Mouse (Mus musculus) leukemia stem cell, adult 10-12 weeks (primary cell): ENCODE data around the gene Ugt1a9. TPM values are rescaled to one million over a fixed set of nuclear protein-coding genes. Genes with fewer than 3 reads are reported as not detected.

Experiments
- polyA plus RNA-seq: library from polyadenylated mRNA; stranded (reverse); fragments of >175 nt; gene quantifications from 2 replicates; pipeline ENCODE4 v1.2.3, GENCODE M21; 2012; ENCODE audit warnings: low replicate concordance

The Ugt1a9 gene
- polyA plus RNA-seq, result not detected in 2 replicates

DNA sequence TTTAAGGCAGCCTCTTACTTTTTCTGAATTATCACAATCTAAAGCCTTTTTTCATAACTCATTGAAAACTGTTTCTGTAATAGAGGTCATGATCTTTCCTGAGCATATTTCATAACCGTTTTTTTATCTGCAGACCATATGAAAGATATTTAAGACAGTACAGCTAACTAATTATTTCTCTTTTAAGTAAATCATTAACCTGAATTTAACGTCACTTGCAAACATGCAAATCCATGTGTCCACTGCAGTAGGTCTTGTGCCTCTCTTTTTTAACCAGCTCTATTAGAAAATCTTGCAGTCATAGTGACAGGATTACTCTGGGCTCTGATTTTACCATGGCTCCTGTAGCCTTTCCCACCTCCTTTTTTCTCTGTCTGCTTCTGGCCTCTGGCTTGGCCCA lies at the start of gene Ugt1a9:
TSS of gene Ugt1a9 (plus strand) at position 306 of the 400 bp plus-strand sequence.

DNA sequence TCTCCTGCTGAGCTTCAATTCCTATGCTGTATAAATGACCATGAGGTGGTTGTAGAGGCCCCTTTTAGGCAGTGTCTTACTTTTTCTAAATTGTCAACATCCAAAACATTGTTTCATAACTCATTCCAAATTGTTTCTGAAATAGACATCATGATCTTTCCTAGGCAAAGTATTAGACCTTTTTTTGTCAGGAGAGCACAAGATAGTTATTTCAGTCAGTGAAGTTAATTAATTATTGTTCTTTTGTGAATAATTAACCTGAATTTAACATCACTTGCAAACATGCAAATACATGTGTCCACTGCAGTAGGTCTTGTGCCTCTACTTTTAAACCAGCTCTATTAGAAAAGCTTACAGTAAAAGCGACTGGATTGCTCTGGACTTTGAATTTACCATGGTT lies 15.5 kb upstream of the Ugt1a9 start, which contains the start of gene Ugt1a10:
TSS of gene Ugt1a10 (plus strand) at position 301 of the 400 bp plus-strand sequence.

DNA sequence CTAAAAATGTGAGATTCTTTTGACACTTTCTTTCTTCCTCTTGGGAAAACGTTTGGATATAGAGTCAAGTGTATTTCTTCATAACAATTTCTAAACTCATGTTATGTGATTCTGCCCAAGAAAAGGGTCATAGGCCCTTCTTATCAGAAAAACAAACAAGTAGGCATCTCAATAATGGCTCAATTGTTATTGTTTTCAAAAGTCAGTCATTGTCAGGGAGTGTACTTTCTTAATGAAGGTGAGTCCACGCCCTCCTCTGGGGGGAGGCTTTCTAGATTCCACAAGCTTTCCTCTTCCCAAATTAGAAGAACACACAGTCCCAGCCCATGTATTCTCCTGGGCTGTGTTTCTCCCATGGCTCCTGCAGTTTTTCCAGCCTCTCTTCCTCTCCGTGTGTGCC lies 16.9 kb downstream of the Ugt1a9 start, which contains the start of gene Ugt1a8:
TSS of gene Ugt1a8 (plus strand) at position 301 of the 400 bp plus-strand sequence.

DNA sequence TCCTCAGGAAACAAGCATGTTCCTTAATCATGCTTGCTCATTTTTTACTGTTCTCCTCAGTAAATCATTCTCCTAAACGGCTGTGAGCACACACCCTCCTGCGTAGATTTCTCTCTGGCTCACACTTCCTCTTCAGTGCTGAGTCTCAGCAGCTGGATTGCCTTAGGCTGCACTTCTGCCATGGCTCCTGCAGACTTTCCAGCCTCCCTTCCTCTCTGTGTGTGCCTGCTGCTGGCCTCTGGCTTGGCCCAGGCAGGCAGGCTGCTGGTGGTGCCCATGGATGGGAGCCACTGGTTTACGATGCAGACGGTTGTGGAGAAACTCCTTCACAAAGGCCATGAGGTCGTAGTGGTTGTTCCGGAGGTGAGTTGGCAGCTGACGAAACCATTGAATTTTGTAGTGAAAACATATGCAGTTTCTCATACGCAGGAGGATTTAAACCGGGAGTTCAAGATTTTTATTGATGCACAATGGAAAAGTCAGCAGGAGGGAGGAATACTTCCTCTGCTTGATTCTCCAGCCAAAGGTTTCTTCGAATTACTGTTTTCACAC lies 24.4 kb downstream of the Ugt1a9 start, which contains the start of gene Ugt1a7c:
TSS of gene Ugt1a7c (plus strand) at position 122 of the 552 bp plus-strand sequence.

DNA sequence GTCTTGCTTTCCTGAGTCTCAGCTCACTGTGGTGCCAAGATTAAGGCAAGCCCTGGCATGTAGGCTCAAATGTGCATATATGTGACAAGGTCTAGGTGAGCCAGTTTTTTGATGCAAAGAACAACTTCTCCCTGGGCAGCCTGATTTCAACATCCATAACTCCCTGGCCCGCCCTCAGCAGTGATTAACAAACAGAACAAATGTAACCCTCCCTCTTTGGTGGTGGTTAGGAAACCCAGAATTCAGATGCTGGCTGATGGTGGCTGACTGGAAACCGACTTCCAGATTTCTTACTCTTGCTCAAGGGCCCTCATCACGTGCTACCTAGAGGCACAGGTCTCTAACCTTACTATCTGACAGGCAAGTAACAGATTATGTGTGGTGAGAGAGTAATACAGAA lies 32.4 kb downstream of the Ugt1a9 start, which contains the start of gene Ugt1a6b:
TSS of gene Ugt1a6b (plus strand) at position 234 of the 400 bp plus-strand sequence.

DNA sequence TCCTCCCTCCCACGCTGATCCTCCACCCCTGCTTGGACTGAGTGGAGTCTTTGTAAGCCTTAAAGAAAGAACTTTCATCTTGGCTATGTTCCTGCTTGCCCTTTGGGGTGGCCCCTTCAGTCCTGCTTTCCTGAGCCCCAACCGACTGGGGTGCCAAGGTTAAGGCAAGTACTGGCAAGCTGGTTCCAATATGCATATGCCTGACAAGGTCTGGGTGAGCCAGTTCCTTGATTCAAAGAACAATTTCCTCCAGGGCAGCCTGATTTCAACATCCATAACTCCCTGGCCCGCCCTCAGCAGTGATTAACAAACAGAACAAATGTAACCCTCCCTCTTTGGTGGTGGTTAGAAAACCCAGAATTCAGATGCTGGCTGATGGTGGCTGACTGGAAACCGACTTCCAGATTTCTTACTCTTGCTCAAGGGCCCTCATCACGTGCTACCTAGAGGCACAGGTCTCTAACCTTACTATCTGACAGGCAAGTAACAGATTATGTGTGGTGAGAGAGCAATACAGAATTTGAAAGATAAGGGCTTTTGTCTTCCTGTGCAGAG lies 63.9 kb downstream of the Ugt1a9 start, which contains the start of gene Ugt1a6a:
TSS of gene Ugt1a6a (plus strand) at position 353 of the 555 bp plus-strand sequence.

DNA sequence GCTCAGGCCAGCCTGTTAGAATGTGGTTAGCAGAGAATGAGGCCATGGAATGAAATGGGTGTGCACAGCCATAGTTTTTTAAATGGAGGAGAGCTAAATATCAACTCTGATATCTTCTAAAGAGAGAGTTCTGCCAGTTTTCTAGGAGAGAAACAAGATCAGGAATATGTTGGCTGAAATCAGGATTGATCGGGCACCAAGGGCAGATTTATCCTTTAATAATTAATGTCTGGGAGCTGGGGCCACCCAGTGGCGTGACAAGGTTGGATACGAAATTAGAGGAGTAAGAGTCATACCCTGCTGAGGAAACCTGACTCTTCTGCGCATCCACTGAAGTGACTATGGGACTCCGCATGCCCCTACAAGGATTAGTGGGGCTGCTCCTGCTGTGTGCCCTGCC lies 95.1 kb downstream of the Ugt1a9 start, which contains the start of gene Ugt1a5:
TSS of gene Ugt1a5 (plus strand) at position 302 of the 400 bp plus-strand sequence.

DNA sequence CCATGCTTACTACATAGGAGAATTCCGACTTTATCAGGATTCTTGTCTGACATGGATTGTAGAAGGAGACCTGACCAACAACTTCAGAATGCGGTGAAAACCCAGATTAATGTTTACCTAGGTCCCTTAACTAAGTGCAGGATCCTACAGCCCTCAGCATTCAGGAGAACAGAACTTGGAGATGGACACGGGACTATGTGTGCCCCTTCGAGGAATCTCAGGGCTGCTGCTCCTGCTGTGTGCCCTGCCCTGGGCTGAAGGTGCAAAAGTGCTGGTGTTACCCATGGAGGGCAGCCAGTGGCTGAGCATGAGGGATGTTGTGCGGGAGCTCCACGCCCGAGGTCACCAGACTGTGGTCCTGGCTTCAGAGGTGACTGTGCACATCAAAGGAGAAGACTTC lies 129.9 kb downstream of the Ugt1a9 start, which contains the start of gene Ugt1a2:
TSS of gene Ugt1a2 (plus strand) at position 146 of the 400 bp plus-strand sequence.

DNA sequence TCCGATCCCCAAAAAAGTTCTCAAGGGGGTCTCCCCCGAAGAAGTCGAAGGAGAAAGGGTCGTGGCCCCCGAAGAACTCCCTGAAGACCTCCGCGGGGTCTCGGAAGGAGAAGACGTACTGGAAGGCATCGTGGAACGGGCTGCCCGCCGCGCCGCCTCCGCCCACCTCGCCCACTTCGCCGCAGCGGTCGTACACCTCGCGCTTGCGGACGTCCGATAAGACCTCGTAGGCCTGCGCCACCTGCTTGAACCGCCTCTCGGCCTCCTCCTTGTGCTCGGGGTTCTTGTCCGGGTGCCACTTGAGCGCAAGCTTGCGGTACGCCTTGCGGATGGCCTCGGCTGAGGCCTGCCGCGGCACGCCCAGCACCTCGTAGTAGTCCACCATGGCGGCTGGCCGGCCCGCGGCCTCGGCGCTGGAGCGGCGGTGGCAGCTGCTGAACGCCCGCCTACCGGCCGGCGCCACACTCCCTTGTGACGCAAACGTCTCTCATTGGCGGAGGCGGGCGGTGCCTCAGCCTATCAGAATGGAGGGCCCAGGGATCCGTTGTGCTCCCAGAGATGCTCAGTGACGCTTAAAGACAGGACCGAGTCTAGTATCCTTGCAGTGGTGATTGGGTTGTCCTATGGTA lies 134.8 kb downstream of the Ugt1a9 start, which contains the start of gene Dnajb3:
TSS of gene Dnajb3 (minus strand) at position 489 of the 629 bp plus-strand sequence.

DNA sequence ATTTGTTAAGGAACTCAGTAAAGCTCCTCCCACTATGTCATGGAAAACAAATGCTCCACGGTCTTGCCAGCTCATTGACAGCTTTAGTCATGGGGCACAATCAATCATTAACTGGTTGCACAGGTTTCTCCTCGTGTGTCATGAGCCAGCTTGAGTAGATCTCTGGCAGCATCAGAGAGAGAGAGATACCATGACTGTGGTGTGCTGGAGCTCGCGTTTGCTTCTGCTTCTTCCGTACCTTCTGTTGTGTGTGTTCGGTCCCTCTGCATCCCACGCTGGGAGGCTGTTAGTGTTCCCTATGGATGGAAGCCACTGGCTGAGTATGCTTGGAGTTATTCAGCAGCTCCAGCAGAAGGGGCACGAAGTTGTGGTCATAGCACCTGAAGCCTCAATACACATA lies 141.2 kb downstream of the Ugt1a9 start, which contains the start of gene Ugt1a1:
TSS of gene Ugt1a1 (plus strand) at position 148 of the 400 bp plus-strand sequence.

DNA sequence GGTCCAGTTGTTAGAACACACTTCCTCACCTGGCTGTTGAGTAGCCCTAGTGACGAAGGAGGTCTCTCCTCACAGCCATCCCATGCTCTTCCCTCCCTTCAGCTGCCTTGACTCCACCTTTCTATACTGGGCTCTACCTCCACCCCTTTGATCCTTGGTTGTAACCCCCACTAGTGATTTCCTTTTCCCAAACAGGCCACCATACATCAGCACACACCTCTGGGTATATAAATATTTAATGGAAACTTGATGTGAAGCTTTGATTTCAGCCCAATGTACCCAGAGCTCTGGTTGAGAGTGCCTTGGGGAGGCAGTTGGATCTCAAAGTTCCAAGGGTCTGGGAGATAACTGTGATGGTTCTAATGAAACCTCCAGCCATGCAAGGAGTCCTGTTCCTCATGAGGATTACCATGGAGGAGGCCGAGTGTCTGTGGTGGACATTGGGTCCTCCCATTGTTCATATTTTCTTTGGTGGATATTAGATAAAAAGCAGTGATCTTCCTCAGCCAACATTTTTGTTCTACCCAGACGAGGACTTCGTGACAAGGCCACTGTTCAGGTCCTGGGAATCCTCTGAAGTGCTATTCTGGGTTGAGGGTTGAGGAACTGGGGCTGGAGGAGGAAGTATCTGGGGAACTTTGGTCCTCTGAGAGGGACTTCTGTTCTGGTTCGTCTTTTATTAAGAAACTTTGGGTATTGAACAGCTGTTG lies 156.2 kb downstream of the Ugt1a9 start, which contains the start of gene Mroh2a:
TSS of gene Mroh2a (plus strand) at position 317 of the 710 bp plus-strand sequence.

Other genes starting within 250 kb of the Ugt1a9 start
- gene Dgkd, start 217.5 kb upstream of the Ugt1a9 start, polyA plus RNA-seq, result 9.5 and 13.2 TPM in 2 replicates
- 0.35 and 0.73 TPM in 2 replicates for gene Usp40, start 62.2 kb upstream of the Ugt1a9 start, polyA plus RNA-seq
- 0.50 TPM in 1 of 2 replicates, not detected in the other for gene Ugt1a10, start 15.4 kb upstream of the Ugt1a9 start, polyA plus RNA-seq
- not detected in 2 replicates for gene Ugt1a8, start 17.0 kb downstream of the Ugt1a9 start, polyA plus RNA-seq
- gene Ugt1a7c, start 24.3 kb downstream of the Ugt1a9 start, polyA plus RNA-seq, result 0.88 TPM in 1 of 2 replicates, not detected in the other
- not detected in 2 replicates for gene Ugt1a6b, start 32.5 kb downstream of the Ugt1a9 start, polyA plus RNA-seq
- gene Ugt1a6a, start 64.0 kb downstream of the Ugt1a9 start, polyA plus RNA-seq, result 0.42 TPM in 1 of 2 replicates, not detected in the other
- not detected in 2 replicates for gene Ugt1a5, start 95.2 kb downstream of the Ugt1a9 start, polyA plus RNA-seq
- not detected in 2 replicates for gene Ugt1a2, start 129.8 kb downstream of the Ugt1a9 start, polyA plus RNA-seq
- gene Dnajb3, start 135.0 kb downstream of the Ugt1a9 start, polyA plus RNA-seq, result 6.4 and 7.3 TPM in 2 replicates
- 0.21 TPM in 1 of 2 replicates, not detected in the other for gene Ugt1a1, start 141.2 kb downstream of the Ugt1a9 start, polyA plus RNA-seq
- gene Mroh2a, start 156.2 kb downstream of the Ugt1a9 start, polyA plus RNA-seq, result 0.09 TPM in 1 of 2 replicates, not detected in the other
- 24.4 and 27.2 TPM in 2 replicates for gene Hjurp, start 206.8 kb downstream of the Ugt1a9 start, polyA plus RNA-seq
- gene Trpm8, start 206.9 kb downstream of the Ugt1a9 start, polyA plus RNA-seq, result not detected in 2 replicates